Mouse (Mus musculus) thymus, adult 2 months (tissue): ENCODE measurements around the gene 2010111I01Rik.

Source experiments
- CTCF ChIP-seq: fragments of 200-500 bp; IDR thresholded peaks from 2 replicates; pipeline ENCODE4 v1.5.1; 2012; ENCODE audit warnings: mild to moderate bottlenecking, control low read depth, low read length, moderate library complexity, borderline replicate concordance; ENCODE audit not compliant: control insufficient read depth, poor library complexity, insufficient read depth; ENCODE audit errors: extremely low read depth
- POLR2A ChIP-seq: fragments of 200-500 bp; IDR thresholded peaks from 2 replicates; pipeline ENCODE4 v1.6.1; 2012; ENCODE audit warnings: mild to moderate bottlenecking, low read length, control low read depth, moderate library complexity; ENCODE audit not compliant: control insufficient read depth, poor library complexity, insufficient read depth; ENCODE audit errors: extremely low read depth

DNA sequence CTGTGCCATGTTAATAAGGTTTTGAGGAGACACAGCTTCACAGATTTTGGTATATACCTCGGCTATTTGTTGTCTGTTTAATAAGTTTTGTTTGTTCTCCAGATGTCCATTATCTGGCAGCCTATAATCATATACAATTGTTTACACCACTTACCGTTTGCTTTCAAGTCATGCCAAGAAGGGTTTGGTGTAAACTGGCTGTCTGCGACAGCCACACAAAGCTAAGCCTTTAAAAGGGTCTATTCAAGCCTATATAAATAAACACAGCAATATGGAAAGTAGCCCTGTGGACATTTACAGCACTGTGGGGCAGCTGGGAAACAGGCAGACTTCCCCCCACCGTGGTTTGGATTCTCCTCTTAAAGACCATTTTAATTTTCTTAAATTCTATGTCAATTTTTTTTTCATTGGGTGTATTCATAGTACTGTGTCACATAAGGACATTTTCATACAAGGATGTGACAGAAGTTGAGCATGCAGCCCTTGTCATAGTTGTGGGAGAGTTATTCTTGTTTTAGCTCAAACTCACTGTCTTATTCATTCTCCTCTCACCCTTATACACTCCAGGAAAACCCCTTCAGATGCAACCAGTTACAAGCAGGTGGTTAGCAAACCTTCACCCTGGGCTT is 15.0 kb upstream of the 2010111I01Rik start:
- TF ChIP-seq CTCF (no peak), POLR2A (no peak)
